ENCODE assay signal across 13 mouse cellular contexts in the genomic region with DNA sequence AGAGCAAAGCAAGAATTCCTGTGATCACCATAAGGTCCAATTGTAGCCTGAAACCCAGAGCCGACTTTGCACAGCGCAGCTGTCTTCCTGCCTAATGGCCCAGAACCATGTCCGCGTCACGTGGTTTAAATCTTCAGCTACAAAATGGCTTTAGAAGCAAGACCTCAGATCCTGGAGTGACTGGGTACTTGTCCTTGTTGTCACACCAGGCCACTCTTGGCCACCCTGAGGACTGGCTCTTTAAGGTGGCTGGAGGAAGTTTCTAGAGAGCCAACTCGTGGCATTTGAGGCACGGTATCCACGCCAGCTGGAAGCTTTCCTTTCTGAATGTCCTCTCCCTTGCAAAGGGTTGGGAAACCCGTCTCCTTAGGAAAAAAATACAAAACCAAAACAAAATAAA. TPM values are rescaled to one million over a fixed set of nuclear protein-coding genes. Genes with fewer than 3 reads are reported as not detected.
DNase-seq lines count a peak whose midpoint lies in the region; ATAC-seq and TF ChIP-seq lines count a peak whose summit lies in the region.
"Had no signal": no experiment of that assay in that cellular context is flagged by ENCODE, and none has a peak within 500 bp of the region (broad histone marks: within the 10 kb centered on the region; RNA-seq: fewer than 3 reads in every experiment).

No protein-coding gene starts in this region.

- no peak overlapping the region for H3K9ac ChIP-seq in forebrain, postnatal 0 days
- no peak overlapping the region for H3K9ac ChIP-seq in forebrain, embryonic 14.5 days (ENCODE audit: low read length)
- H3K9ac ChIP-seq: heart, embryonic 13.5 days had no signal

- intact Hi-C loops in gastrocnemius, postnatal 36 days (cut with DNase I), result loop anchor here (10.0 kb wide), 1 partner anchor 793 kb away; no protein-coding TSS in a partner anchor

- H3K4me2 ChIP-seq in forebrain, postnatal 0 days (ENCODE audit: low read depth), result no peak overlapping the region
- no peak overlapping the region for H3K4me2 ChIP-seq in forebrain, embryonic 14.5 days (ENCODE audit: low read length)
- H3K4me2 ChIP-seq: heart, embryonic 13.5 days had no signal

- peak; percentile 22 for DNase-seq in forebrain, postnatal 0 days
- DNase-seq in forebrain, embryonic 14.5 days (ENCODE audit: low spot score), result no peak
- peak; percentile 48 for DNase-seq in A20 (ENCODE audit: low read depth, low spot score)
- DNase-seq in gastrocnemius, postnatal 36 days, result peak; percentile 30 to 38
- peak; percentile 14 for DNase-seq in lung, adult 2 months
- DNase-seq in layer of hippocampus, adult 9-10 months (ENCODE audit: low spot score), result no peak
- DNase-seq in cerebellum, adult 11-12 months, result no peak
- no peak for DNase-seq in left cerebral cortex, adult 11 months (ENCODE audit: low spot score)
- DNase-seq: cerebellum, adult 8-10 months; left cerebral cortex, postnatal 4 days; thymus, adult 18-20 months had no signal

- H3K36me3 ChIP-seq in forebrain, postnatal 0 days (ENCODE audit: insufficient read depth), result no peaks in the 10 kb centered on the region
- H3K36me3 ChIP-seq in forebrain, embryonic 14.5 days (ENCODE audit: control insufficient read depth, insufficient read depth, low read length), result no peaks in the 10 kb centered on the region
- H3K36me3 ChIP-seq: heart, embryonic 13.5 days had no signal

- no peak for ATAC-seq in forebrain, postnatal 0 days
- ATAC-seq in forebrain, embryonic 14.5 days, result no peak

- H3K9me3 ChIP-seq in forebrain, postnatal 0 days (ENCODE audit: low read length), result no peaks in the 10 kb centered on the region
- no peaks in the 10 kb centered on the region for H3K9me3 ChIP-seq in forebrain, embryonic 14.5 days (replicated peaks; ENCODE audit: control insufficient read depth, low read length)
- H3K9me3 ChIP-seq: heart, embryonic 13.5 days had no signal

- TF ChIP-seq CTCF in forebrain, postnatal 0 days (IDR thresholded peaks at IDR 0.05; ENCODE audit: low read depth), result no peak
- no peak for TF ChIP-seq CTCF in lung, adult 2 months (IDR thresholded peaks at IDR 0.05; ENCODE audit: insufficient read depth, low read length)

- no peak overlapping the region for H3K4me3 ChIP-seq in forebrain, postnatal 0 days (ENCODE audit: low read depth, low read length)
- H3K4me3 ChIP-seq in forebrain, embryonic 14.5 days (ENCODE audit: low read depth, low read length), result no peak overlapping the region
- H3K4me3 ChIP-seq in lung, adult 2 months (replicated peaks; ENCODE audit: extremely low read depth, low read depth, low read length), result no peak overlapping the region
- H3K4me3 ChIP-seq: erythroblast, embryonic 14.5 days; heart, embryonic 13.5 days had no signal

- WGBS in forebrain, postnatal 0 days, result 58% methylated on average over 9 of the region's 9 CpGs
- 79% methylated on average over 9 of the region's 9 CpGs for WGBS in forebrain, embryonic 14.5 days
- 43% methylated on average over 9 of the region's 9 CpGs for WGBS in lung, adult 2 months

- H3K4me1 ChIP-seq in forebrain, postnatal 0 days (ENCODE audit: insufficient read depth), result 0 out of 2 replicates have a peak, but pooled peaks cover 1% of the 10 kb centered on the region
- no peaks in the 10 kb centered on the region for H3K4me1 ChIP-seq in forebrain, embryonic 14.5 days (ENCODE audit: control insufficient read depth, insufficient read depth, low read length)
- no peaks in the 10 kb centered on the region for H3K4me1 ChIP-seq in lung, adult 2 months (ENCODE audit: control insufficient read depth, insufficient read depth, low read length)
- H3K4me1 ChIP-seq: heart, embryonic 13.5 days had no signal

- no peak overlapping the region for H3K27ac ChIP-seq in forebrain, postnatal 0 days (ENCODE audit: low read depth, low read length)
- H3K27ac ChIP-seq in forebrain, embryonic 14.5 days (ENCODE audit: low read depth, low read length), result no peak overlapping the region
- H3K27ac ChIP-seq: heart, embryonic 13.5 days had no signal

- no peak for TF ChIP-seq POLR2A in lung, adult 2 months (IDR thresholded peaks at IDR 0.05; ENCODE audit: borderline replicate concordance, extremely low read depth, low read depth, low read length)

- no peaks in the 10 kb centered on the region for H3K27me3 ChIP-seq in forebrain, postnatal 0 days (ENCODE audit: insufficient read depth, low read length)
- no peaks in the 10 kb centered on the region for H3K27me3 ChIP-seq in forebrain, embryonic 14.5 days (replicated peaks; ENCODE audit: control insufficient read depth, insufficient read depth, low read length)

RNA-seq across cellular contexts. Expression of a gene that starts 10.1 kb away (rescaled TPM):
- total RNA-seq in forebrain, postnatal 0 days (2014; rRNA removed), result not detected in 2 replicates
- polyA plus RNA-seq in forebrain, postnatal 0 days (2015; fragmentation: Nextera tagmentation; extraction: Ambion mirVana), result not detected in 2 replicates
- polyA plus RNA-seq in forebrain, embryonic 14.5 days (2014; fragmentation: Nextera tagmentation; extraction: Ambion mirVana), result not detected in 2 replicates
- total RNA-seq in gastrocnemius, postnatal 36 days (2021), result not detected
- polyA plus RNA-seq in lung, adult 2 months (2012; rRNA removed), result not detected in 2 replicates
- total RNA-seq: left cerebral cortex, postnatal 4 days had no signal
- polyA plus RNA-seq: erythroblast, embryonic 14.5 days; heart, embryonic 13.5 days had no signal

RNA-seq across cellular contexts. Expression of a gene that starts 33.8 kb away (rescaled TPM):
- total RNA-seq in forebrain, postnatal 0 days (2014; rRNA removed), result not detected in 2 replicates
- polyA plus RNA-seq in forebrain, postnatal 0 days (2015; fragmentation: Nextera tagmentation; extraction: Ambion mirVana), result 0.06 TPM in 1 of 2 replicates, not detected in the other
- polyA plus RNA-seq in forebrain, embryonic 14.5 days (2014; fragmentation: Nextera tagmentation; extraction: Ambion mirVana), result 0.06 TPM in 2 replicates
- under 1 TPM in 1 of 2 experiments, not detected in 1; 0.10 TPM for total RNA-seq in gastrocnemius, postnatal 36 days (2021)
- polyA plus RNA-seq in lung, adult 2 months (2012; rRNA removed), result 0.24 and 0.51 TPM in 2 replicates
- total RNA-seq: left cerebral cortex, postnatal 4 days had no signal

RNA-seq across cellular contexts. Expression of a gene that starts 45.6 kb away (rescaled TPM):
- total RNA-seq in forebrain, postnatal 0 days (2014; rRNA removed), result not detected in 2 replicates
- polyA plus RNA-seq in forebrain, postnatal 0 days (2015; fragmentation: Nextera tagmentation; extraction: Ambion mirVana), result not detected in 2 replicates
- not detected in 2 replicates for polyA plus RNA-seq in forebrain, embryonic 14.5 days (2014; fragmentation: Nextera tagmentation; extraction: Ambion mirVana)
- not detected for total RNA-seq in gastrocnemius, postnatal 36 days (2021)
- polyA plus RNA-seq in lung, adult 2 months (2012; rRNA removed), result 0.06 TPM in 1 of 2 replicates, not detected in the other
- total RNA-seq: left cerebral cortex, postnatal 4 days had no signal
- polyA plus RNA-seq: erythroblast, embryonic 14.5 days; heart, embryonic 13.5 days had no signal

RNA-seq across cellular contexts. Expression of a gene that starts 50.3 kb away (rescaled TPM):
- 5.4 and 7.1 TPM in 2 replicates for total RNA-seq in forebrain, postnatal 0 days (2014; rRNA removed)
- polyA plus RNA-seq in forebrain, postnatal 0 days (2015; fragmentation: Nextera tagmentation; extraction: Ambion mirVana), result 3.4 and 4.3 TPM in 2 replicates
- 2.9 and 3.5 TPM in 2 replicates for polyA plus RNA-seq in forebrain, embryonic 14.5 days (2014; fragmentation: Nextera tagmentation; extraction: Ambion mirVana)
- under 1 TPM in 1 of 2 experiments, not detected in 1; 0.23 TPM for total RNA-seq in gastrocnemius, postnatal 36 days (2021)
- 1.2 and 1.3 TPM in 2 replicates for polyA plus RNA-seq in lung, adult 2 months (2012; rRNA removed)
- polyA plus RNA-seq: erythroblast, embryonic 14.5 days had no signal

Comparison
In these comparisons a context has a peak if more than half of its experiments do, and no peak if none do; other contexts are left out.
1. DNase-seq: peak in forebrain, postnatal 0 days (single experiment), A20 (single experiment), gastrocnemius, postnatal 36 days (2 of 2) and lung, adult 2 months (single experiment); none in forebrain, embryonic 14.5 days (single experiment), layer of hippocampus, adult 9-10 months (single experiment), cerebellum, adult 11-12 months (single experiment) and left cerebral cortex, adult 11 months (single experiment).